Mouse (Mus musculus) spleen, postnatal 36 days (tissue): Measurements from ENCODE around the gene Defb10.
"Not testable (repeated sequence)": the region's sequence is repeated elsewhere in the genome, so short reads cannot be mapped to it uniquely, and the experiment has no call there.

Experiments
- DNase-seq, 2 experiments: peaks; one replicate each; pipeline ENCODE4 v3.0.0; 2022; ENCODE audit warnings: low spot score in 2 of 2, mixed read lengths in 1 of 2

Defb10 gene

DNA sequence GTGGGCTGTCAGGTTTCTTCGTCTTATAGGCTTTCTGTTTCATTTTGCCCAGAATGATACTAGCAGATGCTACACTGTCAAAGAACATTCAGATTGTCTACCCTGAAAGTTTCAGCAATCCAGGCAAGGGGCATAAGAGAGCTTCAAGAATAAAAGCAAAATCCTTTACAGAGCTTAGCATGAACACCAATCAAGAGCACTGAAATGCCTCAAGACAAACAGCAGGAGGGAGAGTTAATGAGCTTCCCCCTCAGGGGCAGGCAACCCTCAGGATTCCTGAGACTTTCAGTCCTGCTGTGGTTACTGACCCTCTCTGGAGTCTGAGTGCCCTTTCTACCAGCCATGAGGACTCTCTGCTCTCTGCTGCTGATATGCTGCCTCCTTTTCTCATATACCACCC is at the start of gene Defb10:
Gene Defb10, plus strand, starts transcription at position 316 of the 400 bp plus-strand sequence.
- not testable (repeated sequence) for DNase-seq

- DNase-seq = not testable (repeated sequence)
These were observed 26.6 kb downstream of the Defb10 start, which contains the start of gene Defb9 for GRCm38 (mm10) chr8:21885321-21885720. Gene Defb9 (minus strand): TSS chr8:21885421.

DNA sequence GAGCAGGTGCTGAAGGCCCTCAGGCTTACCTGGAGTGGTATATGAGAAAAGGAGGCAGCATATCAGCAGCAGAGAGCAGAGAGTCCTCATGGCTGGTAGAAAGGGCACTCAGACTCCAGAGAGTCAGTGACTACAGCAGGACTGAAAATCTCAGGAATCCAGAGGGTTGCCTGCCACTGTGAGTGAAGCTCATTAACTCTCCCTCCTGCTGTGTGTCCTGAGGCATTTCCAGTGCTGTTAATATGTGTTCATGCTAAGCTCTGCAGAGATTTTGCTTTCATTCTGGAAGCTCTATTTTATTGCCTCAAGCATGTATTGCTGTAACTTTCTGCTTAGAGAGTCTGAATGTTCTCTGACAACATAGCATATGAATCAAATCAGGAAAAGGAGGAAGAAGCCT is 47.6 kb downstream of the Defb10 start, which contains the start of gene Defb11:
Gene Defb11, minus strand, starts transcription at position 123 of the 400 bp plus-strand sequence.
- DNase-seq = not testable (repeated sequence)
